Mouse (Mus musculus) yolk sac, embryonic 10.5 days (tissue): Measurements from ENCODE around the gene Bbof1.

ENCODE experiments used
- DNase-seq: peaks from one replicate; pipeline ENCODE4 v3.0.0-alpha.2; 2017; ENCODE audit warnings: low spot score

Bbof1 gene

DNA sequence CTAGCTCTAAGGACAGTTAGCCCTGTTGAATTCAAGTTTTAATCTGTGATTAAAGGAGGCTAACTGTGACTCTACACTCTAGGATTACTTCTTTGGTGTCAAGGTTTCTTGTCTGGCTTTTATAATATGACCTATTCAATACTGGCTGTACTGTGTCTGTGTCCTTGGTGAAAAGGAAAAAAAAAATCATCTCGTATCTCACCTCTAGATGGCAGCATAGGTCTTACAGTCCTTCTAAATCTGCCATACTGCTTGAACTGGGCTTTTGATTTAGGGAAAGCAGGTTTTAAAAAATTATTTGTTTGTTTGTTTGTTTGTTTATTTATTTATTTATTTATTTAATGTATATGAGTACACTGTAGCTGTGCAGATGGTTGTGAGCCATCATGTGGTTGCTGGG lies 59.8 kb downstream of the Bbof1 start:
- no peak for DNase-seq

DNA sequence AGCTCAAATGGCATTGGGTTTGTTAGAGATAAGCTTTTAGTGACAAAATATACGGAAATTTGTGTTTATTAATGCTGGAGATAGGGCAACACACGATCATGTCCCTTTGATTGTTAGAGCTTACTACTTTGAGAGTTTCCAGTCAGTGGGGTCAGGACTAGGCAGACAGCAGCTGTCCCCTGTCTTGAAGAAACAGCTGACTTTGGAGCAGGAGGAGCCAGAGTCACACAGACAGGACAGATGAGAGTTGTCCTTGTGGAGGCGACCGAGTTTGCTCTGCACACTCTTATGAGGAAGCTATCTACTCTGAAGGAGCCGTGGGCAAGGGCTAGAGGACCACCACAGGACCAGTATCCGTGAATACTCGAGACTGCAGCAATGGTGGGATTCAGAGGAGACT lies 70.1 kb downstream of the Bbof1 start:
- no peak for DNase-seq

DNA sequence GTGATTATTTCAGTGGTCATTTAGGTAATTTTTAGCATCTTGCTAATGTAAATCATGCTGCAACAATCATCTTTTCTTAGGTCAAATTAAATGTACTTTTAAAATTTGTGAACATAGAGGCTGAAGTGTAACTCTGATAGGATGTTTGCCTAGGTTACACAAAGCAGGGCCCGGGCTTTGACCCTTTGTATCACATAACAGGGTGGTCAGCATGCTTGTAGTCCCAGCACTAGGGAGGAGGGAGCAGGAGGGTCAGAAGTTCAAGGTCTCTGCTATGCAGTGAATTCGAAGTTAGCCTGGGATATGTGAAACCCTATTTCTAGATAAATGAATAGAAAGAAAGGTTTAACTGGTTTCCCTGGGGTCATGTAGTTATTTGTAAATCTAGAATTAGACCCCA lies 72.4 kb downstream of the Bbof1 start:
- peak; percentile 49 for DNase-seq

DNA sequence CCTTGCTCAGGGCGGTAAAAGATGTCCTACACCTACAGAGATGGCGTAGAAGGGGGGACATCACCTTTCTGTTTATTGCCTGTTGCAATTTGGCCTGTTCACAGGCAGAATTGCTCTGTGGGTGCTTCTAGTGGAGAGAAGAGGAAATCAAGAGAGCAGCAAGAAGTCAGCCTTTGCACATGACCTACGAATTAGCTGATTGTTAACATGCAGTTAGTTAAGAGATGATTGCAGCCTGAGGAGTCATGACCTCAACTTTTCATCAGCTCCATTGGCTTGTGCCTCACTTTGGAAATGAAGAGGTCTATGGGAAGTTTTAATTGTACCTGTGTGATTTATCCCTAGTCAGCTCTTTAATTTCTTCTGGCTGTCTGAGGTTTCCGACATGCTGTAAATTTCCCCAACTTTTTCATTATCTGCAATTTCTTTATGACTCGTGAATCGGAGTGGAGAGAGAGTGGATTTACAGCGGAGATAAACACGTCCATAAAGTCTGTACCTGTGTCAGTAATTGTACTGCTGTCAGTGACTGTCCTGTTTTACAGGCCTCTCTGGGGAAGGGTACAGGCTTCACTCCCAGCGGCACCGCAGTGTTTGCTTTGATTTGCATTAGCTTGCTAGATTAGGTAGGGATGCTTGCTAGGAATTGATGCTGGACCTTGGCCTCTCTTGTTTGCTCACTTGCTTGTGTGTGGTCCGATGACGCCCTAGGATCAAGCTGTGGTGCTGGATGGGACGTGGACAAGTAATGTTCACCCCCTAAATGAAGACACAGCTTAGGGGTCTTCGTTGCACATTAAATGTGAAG lies 74.1 kb downstream of the Bbof1 start:
- peak; percentile 75 for DNase-seq

DNA sequence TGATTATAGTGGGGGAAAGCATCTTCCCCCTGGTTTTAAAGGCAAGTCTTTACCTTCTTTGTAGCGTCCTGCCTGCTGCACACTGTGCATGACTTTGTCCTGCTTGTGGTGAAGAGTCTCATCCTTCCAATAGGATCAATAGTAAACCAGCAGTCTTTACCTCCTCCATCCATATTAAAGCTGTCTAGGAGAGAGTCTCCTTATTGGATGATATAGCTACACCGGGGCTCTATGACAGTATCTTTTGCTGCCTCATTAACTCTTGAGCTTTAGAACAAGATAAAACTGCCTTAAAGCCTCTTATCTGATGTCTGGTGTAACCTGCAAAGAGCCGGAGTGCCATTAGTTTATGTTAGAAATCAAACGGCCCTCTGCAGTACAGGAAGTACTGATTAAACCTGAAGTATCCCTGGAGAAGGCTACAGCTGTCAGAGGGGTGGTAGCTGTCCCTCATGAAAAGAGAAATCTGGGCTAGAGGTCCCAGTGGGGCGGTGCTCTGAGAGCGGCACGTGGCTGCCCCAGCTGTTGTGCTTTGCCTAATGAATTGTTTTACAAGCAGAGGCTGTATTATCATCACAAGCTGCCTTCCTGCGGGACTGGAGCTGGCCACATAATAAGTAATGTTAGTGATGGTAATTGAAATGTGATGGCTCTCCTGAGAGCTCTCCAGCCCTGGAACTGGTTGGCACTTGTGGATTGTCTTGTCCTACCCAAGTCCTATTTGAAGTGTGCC lies 78.6 kb downstream of the Bbof1 start:
- no peak for DNase-seq
